In genomic region chr4:139630171-139630570, GRCm38 (mm10) we compare ENCODE assay signal across 19 mouse cellular contexts. TPM values are rescaled to one million over a fixed set of nuclear protein-coding genes. Genes with fewer than 3 reads are reported as not detected.
A peak's percentile ranks its signal among the peaks of the same experiment; 100 is the strongest.
DNase-seq lines count a peak whose midpoint lies in the region; ATAC-seq and TF ChIP-seq lines count a peak whose summit lies in the region.
"Had no signal": no experiment of that assay in that cellular context is flagged by ENCODE, and none has a peak within 500 bp of the region (broad histone marks: within the 10 kb centered on the region; RNA-seq: fewer than 3 reads in every experiment).

No protein-coding gene starts in this region.

- peak; percentile 29; the same call in 1 of the 2 replicates for TF ChIP-seq CTCF in kidney, adult 2 months (conservative IDR thresholded peaks at IDR 0.05; ENCODE audit: insufficient read depth, insufficient read length, low read depth, low read length)

- H3K4me2 ChIP-seq in kidney, embryonic 16.5 days (replicated peaks; ENCODE audit: low read depth, low read length): no peak overlapping the region
- H3K4me2 ChIP-seq: heart, embryonic 15.5 days; hindbrain, embryonic 12.5 days; liver, embryonic 13.5 days; midbrain, embryonic 15.5 days; neural tube, embryonic 12.5 days had no signal

- peaks cover 28% of the 10 kb centered on the region for H3K4me1 ChIP-seq in kidney, adult 2 months (ENCODE audit: control insufficient read depth, insufficient read depth, low read length)
- H3K4me1 ChIP-seq in kidney, embryonic 16.5 days (ENCODE audit: insufficient read depth, low read length): peaks cover 13% of the 10 kb centered on the region; the same call in 1 of the 2 replicates
- H3K4me1 ChIP-seq: hindbrain, embryonic 12.5 days; midbrain, embryonic 15.5 days; neural tube, embryonic 12.5 days had no signal

- H3K27ac ChIP-seq in kidney, adult 2 months (ENCODE audit: insufficient read depth, low read depth, low read length): no peak overlapping the region
- no peak overlapping the region for H3K27ac ChIP-seq in kidney, embryonic 16.5 days (ENCODE audit: low read length)
- H3K27ac ChIP-seq: heart, embryonic 15.5 days; hindbrain, embryonic 12.5 days; liver, embryonic 13.5 days; macrophage; midbrain, embryonic 15.5 days; neural tube, embryonic 12.5 days had no signal

- peak; percentile 96 for DNase-seq in kidney, adult 2 months
- DNase-seq in thymus, postnatal 4 days: peak; percentile 50
- no peak for DNase-seq in thymus, postnatal 25 days
- DNase-seq in kidney, postnatal 10 days: peak; percentile 68
- no peak for DNase-seq in cerebellum, adult 9-10 months
- DNase-seq in cerebellum, postnatal 36 days: no peak
- DNase-seq in spleen, postnatal 36 days (ENCODE audit: low spot score in 2 of 2): no peak
- DNase-seq: cerebellum, adult 8-10 months; gastrocnemius, postnatal 36 days; liver, embryonic 13.5 days; right cerebral cortex, postnatal 4 days had no signal

- no peaks in the 10 kb centered on the region for H3K36me3 ChIP-seq in kidney, adult 2 months (ENCODE audit: control insufficient read depth, insufficient read depth, low read length)
- 0 out of 2 replicates have a peak, but pooled peaks cover 4% of the 10 kb centered on the region for H3K36me3 ChIP-seq in kidney, embryonic 16.5 days (ENCODE audit: insufficient read depth, low read length)
- H3K36me3 ChIP-seq: heart, embryonic 15.5 days; hindbrain, embryonic 12.5 days; midbrain, embryonic 15.5 days had no signal

- no peaks in the 10 kb centered on the region for H3K9me3 ChIP-seq in kidney, embryonic 16.5 days (ENCODE audit: low read length)
- H3K9me3 ChIP-seq: heart, embryonic 15.5 days; hindbrain, embryonic 12.5 days; liver, embryonic 13.5 days; midbrain, embryonic 15.5 days; neural tube, embryonic 12.5 days had no signal

- H3K4me3 ChIP-seq in kidney, adult 2 months (ENCODE audit: insufficient read depth, low read depth, low read length): no peak overlapping the region
- H3K4me3 ChIP-seq in kidney, embryonic 16.5 days (ENCODE audit: low read length): no peak overlapping the region
- H3K4me3 ChIP-seq: erythroblast, embryonic 14.5 days; heart, embryonic 15.5 days; hindbrain, embryonic 12.5 days; liver, embryonic 13.5 days; midbrain, embryonic 15.5 days; neural tube, embryonic 12.5 days had no signal

- no peak overlapping the region for H3K9ac ChIP-seq in kidney, embryonic 16.5 days (replicated peaks; ENCODE audit: low read length)
- H3K9ac ChIP-seq: heart, embryonic 15.5 days; hindbrain, embryonic 12.5 days; liver, embryonic 13.5 days; midbrain, embryonic 15.5 days; neural tube, embryonic 12.5 days had no signal

- no peak for TF ChIP-seq POLR2A in kidney, adult 2 months (IDR thresholded peaks at IDR 0.05; ENCODE audit: low read depth, low read length)

- H3K27me3 ChIP-seq in kidney, adult 2 months (replicated peaks; ENCODE audit: control insufficient read depth, insufficient read depth, low read length): no peaks in the 10 kb centered on the region
- H3K27me3 ChIP-seq in kidney, embryonic 16.5 days (ENCODE audit: insufficient read depth, low read length): no peaks in the 10 kb centered on the region
- H3K27me3 ChIP-seq: heart, embryonic 15.5 days; hindbrain, embryonic 12.5 days; liver, embryonic 13.5 days; midbrain, embryonic 15.5 days; neural tube, embryonic 12.5 days had no signal

- WGBS in kidney, adult 2 months: 55% methylated on average over 10 of the region's 10 CpGs
- WGBS in kidney, embryonic 16.5 days: 70% methylated on average over 10 of the region's 10 CpGs

- ATAC-seq in kidney, embryonic 16.5 days (ENCODE audit: low FRiP score, low TSS enrichment): no peak
- ATAC-seq: midbrain, embryonic 15.5 days had no signal

RNA-seq across cellular contexts. Expression of gene Aldh4a1, which starts 7.5 kb away (rescaled TPM):
- 517 and 605 TPM in 2 replicates for polyA plus RNA-seq in kidney, adult 2 months (2012; rRNA removed)
- 133 and 149 TPM in 2 replicates for polyA plus RNA-seq in kidney, embryonic 16.5 days (2015; fragmentation: Nextera tagmentation; extraction: Ambion mirVana)

RNA-seq across cellular contexts. Expression of gene Tas1r2, which starts 23.2 kb away (rescaled TPM):
- polyA plus RNA-seq in kidney, adult 2 months (2012; rRNA removed): 0.08 and 0.14 TPM in 2 replicates
- polyA plus RNA-seq in kidney, embryonic 16.5 days (2015; fragmentation: Nextera tagmentation; extraction: Ambion mirVana): not detected in 2 replicates
- polyA plus RNA-seq: erythroblast, embryonic 14.5 days; heart, embryonic 15.5 days; hindbrain, embryonic 12.5 days; liver, embryonic 13.5 days; macrophage; midbrain, embryonic 15.5 days; neural tube, embryonic 12.5 days; stomach, embryonic 16.5 days had no signal

RNA-seq across cellular contexts. Expression of gene Gm21969, which starts 27.2 kb away (rescaled TPM):
- 0.02 and 0.08 TPM in 2 replicates for polyA plus RNA-seq in kidney, adult 2 months (2012; rRNA removed)
- polyA plus RNA-seq in kidney, embryonic 16.5 days (2015; fragmentation: Nextera tagmentation; extraction: Ambion mirVana): not detected in 2 replicates
- polyA plus RNA-seq: heart, embryonic 15.5 days; hindbrain, embryonic 12.5 days; liver, embryonic 13.5 days; macrophage; midbrain, embryonic 15.5 days; neural tube, embryonic 12.5 days; stomach, embryonic 16.5 days had no signal

Comparison
In these comparisons a context has a peak if more than half of its experiments do, and no peak if none do; other contexts are left out.
1. DNase-seq: peak in kidney, adult 2 months (single experiment), thymus, postnatal 4 days (single experiment) and kidney, postnatal 10 days (single experiment); none in thymus, postnatal 25 days (single experiment), cerebellum, adult 9-10 months (single experiment), cerebellum, postnatal 36 days (0 of 2) and spleen, postnatal 36 days (0 of 2).